9 mouse cellular contexts compared by ENCODE assay signal in the genomic region with DNA sequence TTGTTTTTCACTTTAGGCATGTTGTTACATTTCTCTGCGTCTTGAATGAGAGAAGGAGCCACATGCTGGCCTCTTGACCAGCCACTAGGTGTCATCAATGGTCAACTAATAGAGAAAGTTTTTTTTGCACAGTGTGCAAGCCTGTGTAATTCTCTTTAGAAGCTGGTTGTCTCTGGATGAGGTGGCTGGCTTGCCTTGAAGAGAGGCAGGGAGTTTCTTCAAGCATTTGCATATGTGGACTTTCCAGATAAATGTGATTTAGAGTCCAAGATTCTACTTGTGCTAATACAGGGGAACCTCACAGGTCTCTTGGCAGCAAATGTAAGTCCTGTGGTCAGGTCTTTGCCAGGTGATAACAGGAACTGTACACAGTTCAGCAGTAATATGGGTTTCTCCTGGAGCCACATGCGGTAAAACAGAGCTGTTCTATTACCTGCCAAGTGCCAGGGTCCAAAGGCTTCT.
A peak's percentile ranks its signal among the peaks of the same experiment; 100 is the strongest.
DNase-seq lines count a peak whose midpoint lies in the region; ATAC-seq and TF ChIP-seq lines count a peak whose summit lies in the region.
"Had no signal": no experiment of that assay in that cellular context is flagged by ENCODE, and none has a peak within 500 bp of the region (broad histone marks: within the 10 kb centered on the region; RNA-seq: fewer than 3 reads in every experiment).

No protein-coding gene starts in this region.

- no peaks in the 10 kb centered on the region for H3K27me3 ChIP-seq in forebrain, embryonic 10.5 days (ENCODE audit: poor library complexity, severe bottlenecking)
- no peaks in the 10 kb centered on the region for H3K27me3 ChIP-seq in lung, postnatal 0 days (replicated peaks; ENCODE audit: insufficient read depth, low read length)
- H3K27me3 ChIP-seq: megakaryocyte, embryonic 14.5 days had no signal

- no peak overlapping the region for H3K27ac ChIP-seq in forebrain, embryonic 10.5 days
- H3K27ac ChIP-seq in lung, postnatal 0 days (ENCODE audit: low read length): no peak overlapping the region

- WGBS in forebrain, embryonic 10.5 days: 36% methylated on average over 2 of the region's 2 CpGs
- WGBS in lung, postnatal 0 days: 31% methylated on average over 2 of the region's 2 CpGs

- H3K36me3 ChIP-seq in forebrain, embryonic 10.5 days (replicated peaks): no peaks in the 10 kb centered on the region
- no peaks in the 10 kb centered on the region for H3K36me3 ChIP-seq in lung, postnatal 0 days (ENCODE audit: insufficient read depth, low read length)

- no peak overlapping the region for H3K4me2 ChIP-seq in lung, postnatal 0 days (replicated peaks; ENCODE audit: low read depth, low read length)

- intact Hi-C loops in heart, postnatal 14 days (cut with DNase I): loop anchor here (1.0 to 5.0 kb wide), 4 partner anchors 74 to 355 kb away; partner anchors contain the start of gene Gadd45a

- H3K4me3 ChIP-seq in forebrain, embryonic 10.5 days: no peak overlapping the region
- H3K4me3 ChIP-seq in lung, postnatal 0 days (ENCODE audit: low read depth, low read length): no peak overlapping the region
- H3K4me3 ChIP-seq: megakaryocyte, embryonic 14.5 days had no signal

- no peak for TF ChIP-seq EP300 in lung, postnatal 0 days (IDR thresholded peaks at IDR 0.05)

- peak; percentile 28 for DNase-seq in ovary, adult 18-20 months (ENCODE audit: low spot score)
- DNase-seq in ovary, postnatal 10 days (ENCODE audit: low spot score): no peak
- DNase-seq in c-Kit-negative CD71-positive TER-119-positive erythroid progenitor cells, embryonic 14.5 days (ENCODE audit: low read depth, low spot score): peak; percentile 41
- peak; percentile 38 for DNase-seq in forebrain, embryonic 10.5 days (ENCODE audit: extremely low spot score, low spot score)
- DNase-seq in heart, postnatal 14 days: peak; percentile 34 to 65
- peak; percentile 63 to 66 for DNase-seq in kidney, postnatal 25 days
- peak; percentile 90 for DNase-seq in lung, postnatal 0 days (ENCODE audit: low spot score)
- peak; percentile 83 for DNase-seq in retina, postnatal 1 day

- H3K9me3 ChIP-seq in forebrain, embryonic 10.5 days: no peaks in the 10 kb centered on the region
- H3K9me3 ChIP-seq in lung, postnatal 0 days (ENCODE audit: low read length): no peaks in the 10 kb centered on the region
- H3K9me3 ChIP-seq: megakaryocyte, embryonic 14.5 days had no signal

- TF ChIP-seq CTCF in lung, postnatal 0 days (IDR thresholded peaks at IDR 0.05): peak; percentile 84

- no peak overlapping the region for H3K9ac ChIP-seq in lung, postnatal 0 days (replicated peaks; ENCODE audit: low read depth)

- peaks cover 25% of the 10 kb centered on the region for H3K4me1 ChIP-seq in forebrain, embryonic 10.5 days
- H3K4me1 ChIP-seq in lung, postnatal 0 days (ENCODE audit: insufficient read depth, low read depth, low read length): peaks cover 10% of the 10 kb centered on the region; the same call in 1 of the 2 replicates

- ATAC-seq in lung, postnatal 0 days: peak; percentile 69
